Mouse (Mus musculus): Measurements from ENCODE around the gene Sept10. TPM values are rescaled to one million over a fixed set of nuclear protein-coding genes. Genes with fewer than 3 reads are reported as not detected.

Gene Sept10
- total RNA-seq (2022), result 10 to 100 TPM in 1 of 4 experiments, 1 to 10 TPM in 3; 8.9 to 11.2 (median 9.6) TPM

DNA sequence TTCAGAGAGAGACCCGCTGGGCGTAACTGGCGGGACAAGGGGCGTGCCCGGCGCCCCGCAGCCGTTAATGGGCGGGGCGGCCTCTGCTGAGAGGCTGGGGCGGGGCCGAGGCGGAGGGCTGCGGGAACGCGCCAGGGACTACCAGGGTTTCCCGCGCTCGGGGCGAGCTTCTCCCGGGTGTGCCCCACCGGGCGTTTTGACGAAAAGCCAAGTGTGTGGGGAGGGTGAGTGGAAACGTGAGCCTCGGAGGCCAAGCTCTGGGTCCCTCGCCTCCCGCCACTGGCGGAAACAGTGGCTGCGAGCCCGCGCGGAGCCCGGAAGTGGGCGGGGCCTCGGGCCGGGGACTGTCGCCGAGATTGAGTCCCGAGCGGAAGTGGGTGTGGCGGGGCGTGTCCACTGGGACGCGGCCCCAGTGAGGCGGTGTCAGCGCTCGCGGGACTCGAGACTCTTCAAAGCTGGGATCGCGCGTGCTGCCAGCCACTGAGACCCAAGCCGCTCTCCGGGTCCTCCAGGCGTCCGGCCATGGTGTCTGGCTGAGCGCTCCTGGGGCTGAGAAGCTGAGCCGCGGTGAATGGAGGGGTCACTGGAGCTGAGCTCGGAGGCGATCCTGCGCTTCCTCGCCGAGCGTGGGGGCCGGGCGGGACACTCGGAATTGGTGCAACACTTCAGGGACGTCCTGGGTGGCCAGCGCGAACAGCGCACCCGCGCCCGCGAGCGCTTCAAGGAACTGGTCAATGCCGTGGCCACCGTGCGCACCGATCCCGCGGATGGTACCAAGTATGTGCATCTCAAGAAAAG is at the start of gene Sept10, which contains the start of gene Sowahc:
Gene Sept10 (minus strand): TSS at position 375 of the 798 bp plus-strand sequence.
Gene Sowahc (plus strand): TSS at position 481 of the 798 bp plus-strand sequence.
- peak; percentile 93 to 94 for DNase-seq (ENCODE audit: low spot score in 2 of 2)

DNA sequence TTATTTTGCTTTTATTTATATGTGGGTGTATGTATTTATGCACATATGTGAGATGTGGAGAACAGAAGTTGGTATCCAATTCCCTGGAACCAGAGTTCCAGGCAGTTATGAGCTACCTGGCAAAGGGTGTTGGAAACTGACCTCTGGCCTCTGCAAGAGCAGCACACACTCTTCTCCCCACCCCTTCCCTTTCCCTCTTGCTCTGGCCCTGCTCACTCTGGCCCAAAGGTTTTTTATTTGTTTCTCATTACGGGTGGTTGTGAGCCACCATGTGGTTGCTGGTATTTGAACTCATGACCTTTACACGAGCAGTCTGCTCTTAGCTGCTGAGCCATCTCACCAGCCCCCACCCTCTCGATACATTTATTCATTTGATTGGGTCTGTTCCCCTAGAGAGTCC is 47.1 kb upstream of the Sept10 start:
- no peak for DNase-seq (ENCODE audit: low spot score in 2 of 2)

DNA sequence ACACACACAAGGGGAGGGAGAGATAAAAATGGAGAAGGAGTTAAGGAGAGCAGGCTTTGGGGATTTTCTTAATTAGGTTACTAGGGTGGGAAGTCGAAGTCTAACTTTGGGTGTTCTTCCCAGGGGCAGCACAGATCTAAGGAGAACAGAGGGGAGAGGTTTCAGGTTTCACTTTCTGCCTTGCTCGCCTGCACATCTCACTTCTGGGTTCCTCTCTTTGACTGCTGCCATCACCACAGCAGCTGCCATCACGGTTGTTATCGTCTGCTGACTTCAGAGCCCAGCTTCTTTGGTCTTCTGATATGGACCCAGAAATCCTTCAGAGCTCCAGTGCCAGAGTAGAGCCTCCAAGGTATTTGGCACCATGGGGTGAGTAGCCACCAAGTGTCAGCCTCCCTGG is 46.5 kb upstream of the Sept10 start:
- DNase-seq (ENCODE audit: low spot score in 2 of 2), result no peak

DNA sequence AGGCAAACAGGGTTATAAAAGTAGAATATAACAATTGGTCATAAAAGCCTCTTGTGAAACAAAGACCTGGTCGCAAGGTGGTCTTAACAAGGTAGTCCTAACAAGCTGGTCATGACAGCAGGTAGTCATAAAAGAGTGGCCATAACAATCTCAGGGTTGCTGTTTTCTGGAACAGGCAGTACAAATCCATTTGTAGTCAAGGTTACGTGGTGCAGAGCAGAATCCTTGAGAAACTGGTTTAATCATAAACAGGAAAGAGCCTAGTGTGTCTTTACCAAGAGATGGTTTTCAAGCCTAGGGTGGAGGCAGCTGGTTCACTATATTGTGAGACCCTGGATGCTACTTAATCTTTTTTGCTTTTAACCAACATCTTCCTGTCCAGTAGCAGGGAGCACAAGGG is 45.6 kb upstream of the Sept10 start:
- DNase-seq (ENCODE audit: low spot score in 2 of 2), result no peak

DNA sequence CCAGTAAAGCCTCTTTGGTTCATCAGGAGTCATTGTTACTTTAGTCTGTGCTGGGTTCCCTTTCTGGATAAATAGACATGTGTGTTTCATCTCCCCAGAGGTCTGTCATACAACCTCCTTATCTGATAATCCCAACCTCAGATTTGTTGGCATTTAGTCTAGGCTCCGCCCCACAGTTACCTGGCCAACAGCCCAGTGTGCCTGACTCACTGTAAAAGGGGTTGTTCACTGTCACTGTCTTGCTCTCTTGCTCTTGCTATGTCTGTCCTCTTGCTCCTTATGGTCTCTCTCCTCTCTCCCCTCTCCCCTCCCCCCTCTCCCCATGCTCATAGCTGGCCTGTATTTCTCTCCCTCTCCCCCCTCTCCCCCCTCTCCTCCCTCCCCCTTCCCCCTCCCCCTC is 44.5 kb upstream of the Sept10 start:
- no peak for DNase-seq (ENCODE audit: low spot score in 2 of 2)

DNA sequence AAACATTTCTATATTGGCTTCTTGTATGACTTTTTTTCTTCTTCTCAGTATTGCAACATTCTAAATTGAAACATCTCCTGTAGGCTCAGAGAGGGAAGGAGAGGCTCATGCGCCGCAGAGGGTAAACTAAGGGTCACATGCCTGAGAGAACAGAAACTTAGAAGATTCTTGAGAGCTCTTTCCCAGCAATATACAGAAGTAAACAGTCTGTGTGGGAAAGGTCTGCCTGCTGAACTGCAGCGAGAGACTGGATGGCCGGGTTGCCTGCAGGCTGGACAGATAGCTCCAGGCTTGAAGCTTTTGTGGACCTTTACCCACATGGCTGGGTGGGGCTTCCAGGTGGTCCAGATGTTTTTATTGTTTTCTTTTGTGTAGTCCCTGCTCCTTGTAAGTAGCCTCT is 44.0 kb upstream of the Sept10 start:
- no peak for DNase-seq (ENCODE audit: low spot score in 2 of 2)

DNA sequence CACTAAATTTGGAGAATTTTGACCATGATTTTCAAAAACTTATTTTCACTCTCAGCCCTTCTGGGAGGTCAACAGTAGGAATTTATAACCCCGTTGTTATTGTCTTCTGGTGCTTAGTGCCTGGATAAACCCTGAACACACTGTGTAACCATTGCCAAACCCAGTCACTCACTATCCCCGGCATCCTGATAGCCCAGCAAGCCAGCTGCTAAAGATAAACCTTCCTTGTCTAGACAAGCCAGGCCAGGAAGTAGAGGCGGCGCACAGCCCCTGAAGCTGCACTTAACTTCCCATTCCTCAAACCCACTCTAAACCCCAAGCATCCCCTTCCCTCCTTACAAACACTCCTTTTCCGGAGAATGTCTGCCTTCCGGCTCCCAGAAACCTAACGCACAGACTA is 43.4 kb upstream of the Sept10 start:
- DNase-seq (ENCODE audit: low spot score in 2 of 2), result no peak

DNA sequence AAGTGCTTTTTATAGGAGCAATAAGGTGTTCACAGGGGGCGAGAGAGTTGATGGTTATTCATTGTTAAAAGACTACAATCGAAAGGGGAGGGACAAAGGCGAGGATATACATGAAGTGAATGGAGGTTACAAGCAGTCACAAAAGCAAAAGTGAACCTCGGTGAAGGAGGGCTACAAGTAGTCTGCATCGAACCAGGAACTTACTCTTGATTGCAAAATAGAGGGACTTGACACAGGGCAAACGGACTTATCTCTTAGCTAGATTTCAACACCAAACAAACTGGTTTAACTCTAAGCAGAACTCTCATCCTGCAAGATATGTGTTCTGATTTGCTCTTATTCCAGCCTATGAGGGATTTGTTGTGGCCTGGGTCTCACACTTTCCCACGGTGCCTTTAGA is 41.3 kb upstream of the Sept10 start:
- DNase-seq (ENCODE audit: low spot score in 2 of 2), result no peak

DNA sequence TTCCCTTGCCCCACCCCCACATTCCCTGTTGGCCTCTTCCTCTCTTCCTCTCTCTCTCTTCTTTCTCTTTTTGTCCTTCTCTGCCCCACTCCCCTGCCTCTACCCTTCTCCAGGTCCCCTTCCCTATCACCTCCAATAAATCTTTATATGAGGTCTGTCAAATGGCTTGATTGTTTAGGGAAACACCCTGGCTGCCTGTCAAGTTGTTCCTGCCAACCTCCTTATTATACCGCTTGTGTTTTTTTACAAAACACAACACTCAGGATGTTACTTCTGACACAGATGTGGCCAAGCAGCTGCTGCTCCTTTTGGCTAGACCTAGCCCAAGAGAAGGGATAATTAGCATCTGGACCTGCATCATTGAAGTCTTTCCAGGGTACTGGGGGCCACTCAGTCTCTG is 40.4 kb upstream of the Sept10 start:
- DNase-seq (ENCODE audit: low spot score in 2 of 2), result no peak

DNA sequence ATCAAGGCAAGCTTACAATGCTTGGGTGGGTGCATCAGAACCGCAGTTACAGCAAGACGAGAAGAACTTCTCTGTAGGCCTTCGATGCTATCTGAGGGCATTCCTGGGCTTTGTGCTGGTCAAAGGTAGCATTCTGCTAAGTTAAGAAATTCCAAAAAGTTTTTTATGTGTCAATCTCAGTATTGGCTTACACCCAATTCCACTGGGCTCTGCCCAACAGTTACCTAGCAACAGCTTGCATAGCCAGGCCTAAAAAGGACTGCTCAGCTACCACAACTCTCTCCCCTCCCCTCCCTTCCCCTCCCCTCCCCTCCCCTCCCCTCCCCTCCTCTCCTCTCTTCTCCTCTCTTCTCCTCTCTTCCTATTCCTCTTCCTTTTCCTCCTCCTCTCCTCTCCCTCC is 40.0 kb upstream of the Sept10 start:
- no peak for DNase-seq (ENCODE audit: low spot score in 2 of 2)

DNA sequence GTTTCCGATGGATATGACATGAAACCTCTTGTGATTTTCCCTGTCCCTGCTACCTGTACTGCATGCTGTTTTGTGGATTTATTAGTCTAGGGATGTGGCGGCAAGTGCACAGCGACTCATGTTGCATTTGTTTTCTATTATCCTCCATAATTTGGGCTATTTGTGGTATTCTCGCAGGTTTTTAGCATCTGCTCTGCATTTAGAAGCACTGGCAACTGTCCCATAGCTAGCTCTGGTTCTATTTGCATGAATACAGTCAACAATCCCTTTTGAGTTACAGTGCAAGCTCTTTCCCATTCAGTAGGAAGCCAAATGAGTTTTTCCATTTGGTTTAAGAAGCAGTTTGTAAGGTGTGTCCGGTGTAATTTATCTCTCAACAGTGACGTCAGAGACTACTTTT is 37.9 kb upstream of the Sept10 start:
- no peak for DNase-seq (ENCODE audit: low spot score in 2 of 2)

DNA sequence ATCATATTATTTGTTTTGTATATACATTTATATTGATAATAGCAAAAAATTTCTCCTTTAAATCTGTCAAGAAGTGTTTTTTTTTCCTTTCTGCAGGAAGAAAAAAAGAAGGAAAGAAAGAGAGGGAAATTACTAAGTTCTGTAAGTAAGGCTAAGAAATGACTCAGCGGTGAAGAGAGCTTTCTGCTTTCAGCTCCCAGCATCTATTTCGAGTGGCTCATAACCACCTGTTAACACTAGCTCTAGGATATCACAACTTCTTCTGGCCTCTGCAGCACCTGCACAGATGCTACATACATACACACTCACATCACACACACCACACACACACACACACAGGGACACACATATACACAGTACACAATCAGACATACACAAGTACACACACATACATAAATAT is 34.9 kb upstream of the Sept10 start:
- DNase-seq (ENCODE audit: low spot score in 2 of 2), result no peak

DNA sequence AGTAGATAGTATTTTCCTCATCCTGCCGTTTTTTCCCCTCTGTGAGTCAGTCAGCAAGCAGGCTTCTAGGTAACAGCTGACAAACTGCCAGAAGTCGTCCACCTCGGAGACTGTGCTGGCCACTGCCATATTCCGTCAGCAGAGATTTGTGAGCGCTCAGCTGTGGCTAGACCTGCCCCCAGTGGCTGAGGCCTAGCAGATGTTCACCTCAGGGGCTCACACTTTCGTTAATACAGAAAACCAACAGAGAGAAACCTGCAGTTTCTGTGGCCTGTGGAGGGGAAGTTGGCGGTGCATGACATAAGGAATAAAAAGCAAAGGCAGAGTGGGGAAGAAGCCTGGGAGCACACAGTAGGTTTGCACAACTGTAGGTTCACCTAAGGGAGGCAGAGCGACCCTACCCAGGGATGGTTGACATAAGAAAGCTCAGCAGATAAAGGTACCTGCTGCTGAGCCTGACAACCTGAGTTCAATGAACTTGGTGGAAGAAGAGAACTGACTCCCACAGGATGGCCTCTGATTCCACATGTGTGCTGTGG is 32.0 kb upstream of the Sept10 start:
- DNase-seq (ENCODE audit: low spot score in 2 of 2), result no peak

DNA sequence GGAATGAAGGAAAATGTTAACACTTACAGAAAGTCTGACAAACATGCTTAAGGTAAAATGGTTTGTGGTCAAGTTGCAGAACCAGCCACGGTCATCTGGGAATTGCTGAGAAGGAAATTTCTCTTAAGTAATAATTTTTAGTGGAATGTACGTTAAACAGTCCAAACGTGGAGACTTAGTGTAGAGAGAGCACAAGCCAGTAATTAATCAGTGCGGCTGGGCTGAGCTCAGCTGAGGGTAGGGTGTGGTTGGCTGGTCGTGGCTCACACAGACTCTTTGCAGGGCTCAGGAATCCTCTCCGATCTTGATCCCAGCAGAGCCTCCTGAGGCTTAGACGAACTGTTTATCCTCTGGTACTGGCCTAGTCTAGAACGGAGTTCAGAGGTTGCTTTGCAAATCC is 30.7 kb upstream of the Sept10 start:
- DNase-seq (ENCODE audit: low spot score in 2 of 2), result no peak

DNA sequence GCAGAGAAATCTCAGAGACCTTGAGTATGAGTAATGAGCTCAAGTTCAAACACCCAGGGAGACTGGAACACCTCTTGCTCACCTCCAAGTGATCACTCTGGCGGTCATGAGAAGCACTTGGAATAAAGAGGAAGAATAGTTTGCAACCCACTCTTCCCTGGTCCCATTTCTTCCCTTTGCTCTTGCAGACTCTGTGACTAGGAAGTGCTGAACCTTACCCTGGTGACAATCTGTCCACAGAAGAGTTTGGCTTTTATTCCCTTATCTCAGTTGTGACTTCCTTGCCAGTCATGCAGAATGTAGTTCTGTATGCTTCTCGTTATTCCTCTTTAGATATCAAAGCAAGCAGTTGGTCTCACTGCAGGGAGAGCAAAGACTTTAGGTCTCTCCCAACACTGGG is 30.3 kb upstream of the Sept10 start:
- no peak for DNase-seq (ENCODE audit: low spot score in 2 of 2)

DNA sequence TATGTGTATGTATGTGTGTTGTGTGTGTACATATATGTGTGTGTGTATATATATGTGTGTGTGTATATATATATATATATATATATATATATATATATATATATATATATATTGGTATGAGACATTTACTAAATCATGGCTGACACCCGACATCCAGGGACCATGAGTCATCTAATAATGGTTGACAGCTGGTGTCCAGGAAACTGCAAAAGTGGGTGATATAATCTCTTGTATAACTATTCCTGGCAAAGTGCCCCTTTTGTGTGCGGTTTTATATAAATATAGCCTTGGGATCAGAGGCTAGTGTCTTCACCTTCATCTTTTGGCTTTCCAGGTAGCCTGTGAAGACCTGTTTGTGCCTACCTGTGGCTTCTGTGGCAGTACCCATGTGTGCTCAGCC is 29.0 kb upstream of the Sept10 start:
- DNase-seq (ENCODE audit: low spot score in 2 of 2), result no peak

DNA sequence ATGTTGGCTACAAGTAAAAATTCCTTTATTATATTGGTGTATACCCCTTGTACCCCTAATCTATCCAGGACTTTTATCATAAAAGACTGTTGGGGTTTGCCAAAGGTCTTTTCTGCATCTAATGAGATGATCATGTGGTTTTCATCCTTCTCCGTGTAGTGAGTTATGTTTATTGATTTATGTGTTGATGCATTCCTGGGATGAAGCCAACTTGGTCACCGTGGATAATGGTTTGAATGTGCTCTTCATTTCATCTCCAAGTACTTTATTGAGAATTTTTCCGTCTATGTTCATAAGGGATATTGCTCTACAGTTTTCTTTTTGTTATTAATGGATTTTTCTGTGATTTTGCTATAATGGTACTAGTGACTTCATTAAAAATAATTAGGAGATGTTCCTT is 27.9 kb upstream of the Sept10 start:
- DNase-seq (ENCODE audit: low spot score in 2 of 2), result no peak

DNA sequence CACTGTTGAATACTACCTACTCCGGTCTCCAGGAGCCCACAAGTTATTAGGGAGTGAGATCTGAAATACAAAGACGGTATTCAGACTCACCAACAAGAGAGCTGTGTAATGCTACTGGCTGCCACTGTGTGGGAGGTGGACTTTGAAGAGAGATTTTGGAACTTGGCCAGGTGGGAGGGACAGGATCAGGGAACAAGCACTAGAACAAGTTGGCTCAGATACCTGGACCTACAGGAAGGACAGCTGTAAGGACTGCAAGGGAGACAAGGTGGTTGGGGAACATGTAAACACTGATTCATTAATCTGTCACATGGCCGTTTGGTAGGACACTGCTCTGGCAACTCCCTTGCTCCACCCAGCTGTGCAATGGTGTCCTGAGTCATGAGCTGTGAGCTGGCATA is 19.5 kb upstream of the Sept10 start:
- DNase-seq (ENCODE audit: low spot score in 2 of 2), result peak in 1 of 2 experiments; percentile 25

DNA sequence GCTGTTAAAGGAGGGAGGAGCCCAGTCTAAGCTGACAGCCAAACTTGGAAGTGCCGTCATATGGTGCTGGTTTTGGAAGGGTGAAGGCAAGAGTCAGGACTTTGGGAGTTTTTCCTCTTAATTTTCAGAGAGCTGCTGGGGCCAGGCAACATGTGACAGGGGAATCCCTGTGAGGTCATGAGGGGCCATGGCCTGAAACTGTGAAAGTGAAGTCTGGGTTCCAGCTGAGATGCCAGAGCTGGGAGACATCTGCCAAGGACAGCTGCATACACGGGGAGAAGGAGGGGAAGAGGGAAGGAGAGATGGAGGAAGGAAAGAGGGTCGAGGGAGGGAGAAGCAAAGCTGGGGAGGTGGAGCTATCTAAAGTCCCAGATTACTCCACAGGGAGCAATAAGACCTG is 16.1 kb upstream of the Sept10 start:
- DNase-seq (ENCODE audit: low spot score in 2 of 2), result no peak

DNA sequence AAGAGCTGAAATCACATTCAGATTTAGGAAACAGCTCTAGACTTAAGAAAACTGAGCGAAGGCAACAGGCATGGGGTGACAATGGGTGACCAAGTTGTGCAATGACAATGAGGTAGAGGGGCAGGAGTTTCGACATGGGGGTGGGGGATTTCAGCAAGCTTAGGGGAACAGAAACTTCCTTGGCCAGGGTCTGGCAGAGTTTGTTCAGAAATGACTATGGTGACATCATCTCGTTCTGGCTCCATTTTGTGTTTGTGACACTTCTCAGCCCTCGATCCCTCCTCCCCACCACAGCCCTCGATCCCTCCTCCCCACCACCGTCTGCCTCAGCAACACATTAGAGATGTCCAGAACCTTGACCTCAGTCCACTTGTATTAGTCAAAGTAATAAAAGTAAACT is 14.8 kb upstream of the Sept10 start:
- no peak for DNase-seq (ENCODE audit: low spot score in 2 of 2)

DNA sequence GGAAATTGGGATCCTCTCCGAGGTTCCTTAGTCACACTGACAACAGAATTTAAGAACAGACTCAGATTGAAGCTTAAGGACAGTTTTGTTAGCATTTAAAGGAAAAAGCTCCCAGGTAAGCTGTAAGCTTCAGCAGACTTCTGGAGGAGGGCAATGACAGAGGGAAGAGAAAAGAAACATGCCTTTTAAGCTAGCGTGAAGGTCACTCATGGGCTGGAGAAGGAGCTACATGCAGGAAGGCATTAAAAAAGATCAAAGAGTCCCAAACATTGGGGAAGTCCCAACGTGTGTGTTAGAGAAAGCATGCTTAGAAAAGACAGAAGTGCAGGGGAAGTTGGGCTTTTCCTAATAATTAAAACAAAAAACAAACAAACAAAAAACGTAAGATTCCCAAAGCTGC is 14.2 kb upstream of the Sept10 start:
- no peak for DNase-seq (ENCODE audit: low spot score in 2 of 2)

DNA sequence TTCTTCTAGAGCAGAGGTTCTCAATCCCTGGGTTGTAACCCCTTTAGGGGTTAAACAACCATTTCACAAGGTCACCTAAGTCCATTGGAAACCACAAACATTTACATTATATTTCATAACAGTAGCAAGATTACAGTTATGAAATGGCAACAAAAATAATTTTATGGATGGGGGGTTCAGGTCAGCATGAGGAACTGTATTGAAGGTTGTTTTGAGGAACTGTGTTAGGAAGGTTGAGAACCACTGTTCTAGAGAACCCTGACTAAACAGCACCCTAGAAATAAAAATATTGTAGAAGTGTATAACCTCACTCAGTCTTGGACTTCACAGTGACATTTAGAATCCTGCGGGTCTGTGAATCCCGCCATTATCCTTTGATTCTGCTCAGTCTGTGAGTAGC is 13.6 kb upstream of the Sept10 start:
- DNase-seq (ENCODE audit: low spot score in 2 of 2), result no peak

DNA sequence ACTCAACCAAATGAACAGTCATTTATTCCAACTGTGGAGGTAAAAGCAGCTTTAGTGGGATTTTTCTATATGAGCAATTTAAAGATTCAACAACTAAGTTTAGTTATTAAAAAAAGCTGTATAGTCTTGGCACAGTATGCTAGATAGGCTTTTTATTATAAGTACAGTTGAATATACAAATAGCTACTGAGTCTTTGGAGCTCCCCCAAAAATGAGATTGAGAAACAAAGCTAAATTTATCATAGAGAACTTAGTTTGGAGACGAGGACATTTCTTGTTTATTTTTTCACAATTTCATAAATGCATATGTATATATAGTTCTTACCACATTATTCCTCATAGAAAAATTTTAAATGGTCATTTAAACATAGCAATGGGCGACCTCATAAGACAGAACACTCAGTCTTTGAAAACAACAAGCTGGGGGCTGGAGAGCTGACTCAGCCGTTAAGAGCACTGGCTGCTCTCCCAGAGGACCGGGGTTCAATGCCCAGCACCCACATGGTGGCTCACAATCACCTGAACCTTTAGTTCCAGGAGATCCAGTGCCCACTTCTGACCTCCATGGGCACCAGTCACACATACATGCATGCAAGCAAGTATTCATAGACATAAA is 7.7 kb upstream of the Sept10 start:
- no peak for DNase-seq (ENCODE audit: low spot score in 2 of 2)
